Mouse (Mus musculus) neural tube, embryonic 13.5 days (tissue): ENCODE data around the gene Psma7. TPM values are rescaled to one million over a fixed set of nuclear protein-coding genes. Genes with fewer than 3 reads are reported as not detected.

Experiments
- ATAC-seq: fragments of 200-750 bp; cut with Nextera tagmentation; 2 replicates; pipeline ENCODE4 v1.8.0; 2017; ENCODE audit warnings: low read depth, mild to moderate bottlenecking, moderate TSS enrichment, moderate library complexity
- H3K27ac ChIP-seq: fragments of 300-500 bp; sonication (generic); replicated peaks from 2 replicates; pipeline ENCODE4 v1.5.1; 2015; ENCODE audit warnings: moderate library complexity, mild to moderate bottlenecking, inconsistent platforms
- H3K27me3 ChIP-seq: fragments of 300-500 bp; sonication (generic); 2 replicates; pipeline ENCODE4 v1.6.1; 2015; ENCODE audit warnings: mild to moderate bottlenecking, inconsistent platforms
- H3K36me3 ChIP-seq: fragments of 300-500 bp; sonication (generic); 2 replicates; pipeline ENCODE4 v1.6.1; 2015; ENCODE audit warnings: mild to moderate bottlenecking, inconsistent platforms
- H3K4me1 ChIP-seq: fragments of 300-500 bp; sonication (generic); replicated peaks from 2 replicates; pipeline ENCODE4 v1.6.1; 2015; ENCODE audit warnings: inconsistent platforms
- H3K4me2 ChIP-seq: fragments of 300-500 bp; sonication (generic); 2 replicates; pipeline ENCODE4 v1.6.1; 2015; ENCODE audit warnings: inconsistent platforms, mild to moderate bottlenecking, moderate library complexity
- H3K4me3 ChIP-seq: fragments of 300-500 bp; sonication (generic); 2 replicates; pipeline ENCODE4 v1.5.1; 2015; ENCODE audit warnings: mild to moderate bottlenecking, inconsistent platforms
- H3K9ac ChIP-seq: fragments of 300-500 bp; sonication (generic); 2 replicates; pipeline ENCODE4 v1.6.1; 2015; ENCODE audit warnings: moderate library complexity, mild to moderate bottlenecking, inconsistent platforms
- H3K9me3 ChIP-seq: fragments of 300-500 bp; sonication (generic); 2 replicates; pipeline ENCODE4 v1.6.1; 2016; ENCODE audit warnings: inconsistent platforms
- WGBS: fragments of 180-500 bp; shearing (Covaris S2); methylation state at CpG from one replicate; pipeline ENCODE4 v1.1.7; 2015; 5-methylcytosine and 5-hydroxymethylcytosine counted together
- polyA plus RNA-seq: library from polyadenylated mRNA; unstranded; fragments of >200 nt; fragmentation: Nextera tagmentation; extraction: Ambion mirVana; gene quantifications from 2 replicates; pipeline ENCODE4 v1.2.1, GENCODE M21; 2015

The Psma7 gene
- 695 and 718 TPM in 2 replicates for polyA plus RNA-seq

GRCm38 (mm10) chr2:180042256-180042857 is at the start of gene Psma7, which contains the start of gene Ss18l1:
Psma7 (minus strand) TSS chr2:180042433.
Ss18l1 (plus strand) TSS chr2:180042509.
- Histone ChIP-seq H3K36me3 (peaks cover 36% of the 10 kb centered on the region), H3K9ac (peak within 1 kb of the TSS; percentile 94), H3K9me3 (no peaks in the 10 kb centered on the region), H3K27ac (peak within 1 kb of the TSS; percentile 99), H3K4me1 (peaks cover 50% of the 10 kb centered on the region), H3K4me2 (peak within 1 kb of the TSS; percentile 80), H3K27me3 (no peaks in the 10 kb centered on the region), H3K4me3 (peak within 1 kb of the TSS; percentile 97)
- under 1% methylated on average over 72 of the region's 78 CpGs for WGBS
- peak; percentile 95 for ATAC-seq

DNA sequence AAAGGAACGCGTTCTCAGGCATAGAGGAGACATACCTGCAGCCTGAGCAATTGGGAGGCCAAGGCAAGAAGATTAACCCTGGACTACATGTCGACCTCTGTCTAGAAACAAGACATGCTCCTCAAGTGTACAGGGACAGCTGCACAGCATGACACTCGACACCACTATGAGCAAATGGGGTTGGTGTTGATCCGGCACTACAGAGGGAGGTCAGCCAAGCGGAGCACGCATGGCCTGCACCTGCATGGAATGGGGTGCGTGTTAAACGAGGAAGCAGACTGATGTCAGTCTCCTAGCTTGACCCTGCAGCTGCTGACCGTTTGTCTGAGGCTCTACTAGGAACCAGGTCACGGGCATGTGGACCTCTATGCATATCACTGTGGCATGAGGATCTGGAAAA is 48.1 kb upstream of the Psma7 start:
- Histone ChIP-seq H3K27me3 (no peaks in the 10 kb centered on the region), H3K36me3 (peaks cover 14% of the 10 kb centered on the region), H3K4me3 (no peak overlapping the region), H3K9ac (no peak overlapping the region), H3K4me2 (no peak overlapping the region), H3K9me3 (no peaks in the 10 kb centered on the region), H3K4me1 (peaks cover 5% of the 10 kb centered on the region; the same call in 1 of the 2 replicates), H3K27ac (no peak overlapping the region)
- no peak for ATAC-seq
- 70% methylated on average over 11 of the region's 11 CpGs for WGBS

- Histone ChIP-seq H3K27ac (no peak overlapping the region), H3K4me2 (no peak overlapping the region), H3K27me3 (no peaks in the 10 kb centered on the region), H3K4me3 (no peak overlapping the region), H3K36me3 (peaks cover 36% of the 10 kb centered on the region), H3K9me3 (no peaks in the 10 kb centered on the region), H3K4me1 (peaks cover 5% of the 10 kb centered on the region; the same call in 1 of the 2 replicates), H3K9ac (no peak overlapping the region)
- no peak for ATAC-seq
- 93% methylated on average over 4 of the region's 4 CpGs for WGBS
Observed at GRCm38 (mm10) chr2:180087472-180087871, 45.2 kb upstream of the Psma7 start.

GRCm38 (mm10) chr2:180086637-180087027 is 44.4 kb upstream of the Psma7 start:
- Histone ChIP-seq H3K4me3 (no peak overlapping the region), H3K36me3 (peaks cover 44% of the 10 kb centered on the region), H3K9ac (no peak overlapping the region), H3K27me3 (no peaks in the 10 kb centered on the region), H3K4me1 (peaks cover 5% of the 10 kb centered on the region; the same call in 1 of the 2 replicates), H3K27ac (peak overlapping the region; percentile 23; the same call in 1 of the 2 replicates), H3K4me2 (no peak overlapping the region), H3K9me3 (no peaks in the 10 kb centered on the region)
- WGBS: 75% methylated on average over 5 of the region's 5 CpGs
- ATAC-seq: 0 out of 2 replicates have a peak, but pooled peaks have one; percentile 21

DNA sequence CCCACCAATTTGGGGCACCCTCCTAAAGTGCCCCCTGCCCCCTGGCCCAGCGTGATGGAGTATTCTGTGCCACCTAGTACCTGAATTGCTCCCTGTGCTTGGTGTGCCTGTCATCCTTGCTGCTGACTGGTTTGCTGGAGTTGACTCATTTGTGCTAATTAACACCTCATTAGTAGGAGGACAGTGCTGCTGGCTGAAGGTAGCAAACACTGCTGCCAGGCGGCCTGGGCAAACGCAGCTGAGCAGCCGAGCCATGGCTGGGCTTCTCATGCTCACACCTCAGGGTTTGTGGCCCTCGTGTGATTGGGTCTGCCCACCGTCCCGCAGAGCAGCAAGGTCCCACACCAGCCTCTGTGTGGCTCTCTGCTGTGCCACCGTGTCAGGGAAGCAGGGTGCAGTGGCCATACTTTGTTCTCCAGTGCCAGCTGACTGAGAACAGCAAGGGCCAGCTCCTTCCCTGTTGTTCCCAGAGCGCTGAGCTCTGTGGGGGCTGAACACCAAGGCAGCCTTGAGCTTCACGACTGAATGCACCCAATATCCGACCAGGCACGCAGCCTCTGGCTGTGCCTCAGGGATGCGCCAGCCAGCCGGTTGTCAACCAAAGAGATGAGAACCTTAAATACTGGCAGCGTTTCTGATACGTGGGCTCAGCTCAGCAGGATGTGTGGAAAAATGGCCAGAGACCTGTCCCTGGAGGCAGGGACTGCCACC is 43.8 kb upstream of the Psma7 start:
- peaks cover 47% of the 10 kb centered on the region for H3K36me3 ChIP-seq
- H3K4me1 ChIP-seq: peaks cover 5% of the 10 kb centered on the region; the same call in 1 of the 2 replicates
- peak overlapping the region; percentile 23; the same call in 1 of the 2 replicates for H3K27ac ChIP-seq
- no peaks in the 10 kb centered on the region for H3K9me3 ChIP-seq
- no peak overlapping the region for H3K9ac ChIP-seq
- H3K4me3 ChIP-seq: no peak overlapping the region
- WGBS: 73% methylated on average over 16 of the region's 16 CpGs
- H3K27me3 ChIP-seq: no peaks in the 10 kb centered on the region
- H3K4me2 ChIP-seq: no peak overlapping the region
- ATAC-seq: 0 out of 2 replicates have a peak, but pooled peaks have one; percentile 13

DNA sequence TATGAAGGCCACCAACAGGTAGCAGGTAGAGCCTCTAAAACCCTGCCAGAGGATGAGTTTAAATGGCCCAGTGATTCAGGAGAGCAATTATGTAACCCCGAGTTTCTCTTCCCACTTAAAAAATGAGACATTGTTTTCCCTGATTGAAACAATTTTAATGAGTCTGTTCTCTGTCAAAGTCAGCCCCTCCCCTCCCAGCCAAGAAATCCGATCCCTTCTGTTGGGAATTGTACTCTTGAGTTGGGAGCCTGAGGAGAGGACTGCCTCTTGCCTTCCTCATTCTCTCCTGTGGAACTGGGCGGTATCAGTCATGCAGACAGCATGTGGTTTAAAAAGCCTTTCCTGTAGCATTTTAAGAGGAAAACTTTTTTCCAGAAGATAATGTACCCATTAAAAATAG is 42.3 kb upstream of the Psma7 start:
- Histone ChIP-seq H3K9ac (no peak overlapping the region), H3K4me1 (peaks cover 5% of the 10 kb centered on the region; the same call in 1 of the 2 replicates), H3K36me3 (peaks cover 51% of the 10 kb centered on the region), H3K27ac (no peak overlapping the region), H3K27me3 (no peaks in the 10 kb centered on the region), H3K4me3 (no peak overlapping the region), H3K4me2 (no peak overlapping the region), H3K9me3 (no peaks in the 10 kb centered on the region)
- ATAC-seq: no peak
- 50% methylated on average over 3 of the region's 3 CpGs for WGBS

GRCm38 (mm10) chr2:180083063-180083462 is 40.8 kb upstream of the Psma7 start:
- Histone ChIP-seq H3K4me3 (no peak overlapping the region), H3K4me1 (peaks cover 5% of the 10 kb centered on the region; the same call in 1 of the 2 replicates), H3K9me3 (no peaks in the 10 kb centered on the region), H3K36me3 (peaks cover 66% of the 10 kb centered on the region), H3K4me2 (no peak overlapping the region), H3K27me3 (no peaks in the 10 kb centered on the region), H3K27ac (no peak overlapping the region), H3K9ac (no peak overlapping the region)
- ATAC-seq: no peak
- WGBS: 88% methylated on average over 10 of the region's 10 CpGs

GRCm38 (mm10) chr2:180080680-180081079 is 38.4 kb upstream of the Psma7 start:
- Histone ChIP-seq H3K4me2 (no peak overlapping the region), H3K27ac (no peak overlapping the region), H3K36me3 (peaks cover 68% of the 10 kb centered on the region), H3K9me3 (no peaks in the 10 kb centered on the region), H3K9ac (no peak overlapping the region), H3K4me1 (no peaks in the 10 kb centered on the region), H3K4me3 (no peak overlapping the region), H3K27me3 (no peaks in the 10 kb centered on the region)
- no peak for ATAC-seq
- WGBS: 89% methylated on average over 8 of the region's 8 CpGs

DNA sequence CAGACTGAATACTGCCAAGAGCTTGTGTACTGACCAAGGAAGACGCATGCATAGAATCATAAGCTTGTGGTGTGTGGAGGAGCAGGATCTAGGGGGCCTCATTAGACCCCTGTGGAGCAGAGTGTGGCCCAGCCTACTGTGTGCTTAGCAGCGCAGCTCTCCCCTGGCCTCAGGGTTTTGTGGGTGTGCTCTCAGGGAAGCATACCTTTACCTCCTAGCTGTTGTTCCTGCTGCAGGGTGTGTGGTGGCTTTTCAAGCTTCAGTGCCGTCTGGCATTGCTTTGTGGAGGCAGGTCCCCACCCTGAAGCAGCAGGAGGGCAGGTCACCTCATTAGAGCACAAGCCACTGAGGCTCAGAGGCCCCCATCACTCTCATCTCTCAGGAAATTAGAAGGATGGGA is 35.4 kb upstream of the Psma7 start:
- ATAC-seq: no peak
- WGBS: 76% methylated on average over 3 of the region's 3 CpGs
- H3K9ac ChIP-seq: no peak overlapping the region
- no peak overlapping the region for H3K4me2 ChIP-seq
- H3K4me1 ChIP-seq: no peaks in the 10 kb centered on the region
- H3K36me3 ChIP-seq: peaks cover 54% of the 10 kb centered on the region
- H3K4me3 ChIP-seq: no peak overlapping the region
- H3K9me3 ChIP-seq: no peaks in the 10 kb centered on the region
- H3K27me3 ChIP-seq: no peaks in the 10 kb centered on the region
- H3K27ac ChIP-seq: no peak overlapping the region

- Histone ChIP-seq H3K36me3 (peaks cover 29% of the 10 kb centered on the region), H3K4me3 (no peak overlapping the region), H3K27ac (no peak overlapping the region), H3K9me3 (no peaks in the 10 kb centered on the region), H3K27me3 (no peaks in the 10 kb centered on the region), H3K4me2 (no peak overlapping the region), H3K9ac (no peak overlapping the region), H3K4me1 (peaks cover 19% of the 10 kb centered on the region)
- ATAC-seq: no peak
- 93% methylated on average over 7 of the region's 7 CpGs for WGBS
Observed at GRCm38 (mm10) chr2:180072886-180073285, 30.7 kb upstream of the Psma7 start.

DNA sequence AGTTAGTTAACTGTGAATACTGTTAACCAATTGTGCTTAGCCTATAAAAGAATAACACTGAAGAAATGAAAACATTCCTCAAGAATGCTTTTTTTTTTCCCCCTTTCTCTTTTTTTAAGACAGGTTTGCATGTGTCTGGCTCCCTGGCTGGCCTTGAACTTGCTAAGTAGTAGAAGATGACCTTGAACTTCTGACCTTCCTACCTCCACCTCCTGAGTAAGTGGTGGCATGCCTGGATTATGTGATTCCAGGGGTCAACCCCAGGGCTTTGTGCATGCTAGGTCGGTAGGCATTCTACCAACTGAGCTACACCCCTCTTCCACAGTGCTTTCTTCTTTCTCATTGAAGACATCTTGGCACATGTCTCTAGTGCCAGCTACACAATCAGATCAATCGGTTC is 29.4 kb upstream of the Psma7 start:
- no peak for ATAC-seq
- H3K4me1 ChIP-seq: peaks cover 19% of the 10 kb centered on the region
- H3K4me3 ChIP-seq: no peak overlapping the region
- no peak overlapping the region for H3K9ac ChIP-seq
- H3K27ac ChIP-seq: no peak overlapping the region
- peak overlapping the region; percentile 74; the same call in 1 of the 2 replicates for H3K4me2 ChIP-seq
- H3K27me3 ChIP-seq: no peaks in the 10 kb centered on the region
- 84% methylated on average over 2 of the region's 2 CpGs for WGBS
- no peaks in the 10 kb centered on the region for H3K9me3 ChIP-seq
- peaks cover 28% of the 10 kb centered on the region for H3K36me3 ChIP-seq
